Mouse (Mus musculus) c-Kit-positive CD71-positive TER-119-negative erythroid progenitor cells, embryonic 14.5 days (primary cell): ENCODE data around the gene Rarres1.
A peak's percentile ranks its signal among the peaks of the same experiment; 100 is the strongest.

Source experiments
- DNase-seq: peaks from one replicate; pipeline ENCODE4 v3.0.0-alpha.2; 2013; ENCODE audit warnings: low read depth

Rarres1 gene

DNA sequence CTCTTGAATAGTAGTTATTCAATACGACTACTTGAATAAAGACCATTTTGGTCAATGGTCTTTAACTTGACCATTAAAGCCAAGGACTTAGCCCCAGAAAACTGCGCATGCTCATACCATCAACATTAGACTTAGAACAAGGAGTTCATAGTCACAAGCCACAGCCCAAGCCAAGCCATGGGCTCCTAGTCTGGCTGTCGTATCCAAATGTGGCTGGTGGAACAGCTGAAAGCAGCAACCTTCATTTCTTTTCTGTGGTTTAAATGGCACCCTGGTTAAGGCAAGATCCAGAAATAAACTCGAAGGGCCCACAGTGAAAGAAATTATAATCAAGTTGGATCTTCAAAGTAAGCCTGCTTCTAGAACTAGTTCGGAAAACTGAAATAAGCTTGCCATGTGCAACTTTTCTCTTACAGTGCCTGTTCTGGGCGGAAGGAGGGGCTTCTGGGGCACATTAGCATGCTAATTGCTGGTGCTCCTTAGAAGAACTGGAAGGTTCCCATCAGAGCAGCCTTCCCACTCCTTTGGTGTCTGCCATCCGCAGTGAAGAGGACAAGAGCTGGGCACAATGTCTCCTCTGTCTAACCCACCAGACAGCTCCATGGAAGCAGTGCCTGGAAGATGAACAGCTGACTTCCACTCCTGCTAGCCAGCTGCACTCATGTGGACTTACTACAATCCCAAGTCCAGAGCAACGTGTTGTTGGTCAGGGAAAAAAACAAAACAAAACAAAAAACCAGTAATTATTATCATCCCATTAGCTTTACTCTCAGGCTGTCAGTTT, 23.0 kb downstream of the Rarres1 start:
- no peak for DNase-seq

DNA sequence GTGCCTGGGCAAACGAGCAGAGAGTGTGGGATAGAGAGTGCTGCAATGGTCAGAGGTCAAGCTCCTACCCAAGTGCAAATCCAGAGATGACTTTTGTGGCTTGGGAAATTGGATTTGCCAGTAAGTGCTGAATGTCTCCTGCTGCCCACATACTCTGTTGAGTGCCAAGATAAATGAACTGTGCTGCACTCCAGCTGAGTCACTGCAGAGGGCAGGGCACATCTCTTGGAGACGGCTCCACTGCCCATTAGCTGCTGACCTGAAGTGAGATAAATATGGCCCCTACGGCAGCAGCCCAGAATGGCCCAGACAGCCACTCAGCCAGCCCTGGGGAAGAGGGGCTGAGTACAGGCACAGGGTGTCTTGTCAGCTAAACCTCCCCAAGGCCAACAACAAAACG, 25.2 kb downstream of the Rarres1 start:
- no peak for DNase-seq

DNA sequence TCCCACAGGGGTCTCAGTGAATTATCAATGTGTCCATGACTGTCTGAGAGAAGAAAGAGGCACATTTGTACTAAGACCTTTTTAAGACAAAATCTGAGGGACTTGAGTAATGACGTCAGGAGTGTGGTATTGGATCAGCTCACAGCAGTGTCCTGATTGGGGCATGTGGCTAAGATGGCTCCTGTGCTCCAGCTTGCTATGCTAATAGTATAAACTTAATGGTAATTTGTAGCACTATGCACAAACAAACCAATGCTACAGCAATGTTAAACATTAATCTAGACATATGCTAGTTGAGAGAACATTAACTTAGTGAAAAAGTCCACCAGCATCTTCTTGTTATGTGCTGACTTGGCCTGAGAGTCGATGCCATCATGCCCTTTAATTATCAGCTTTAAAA, 30.1 kb downstream of the Rarres1 start:
- no peak for DNase-seq

DNA sequence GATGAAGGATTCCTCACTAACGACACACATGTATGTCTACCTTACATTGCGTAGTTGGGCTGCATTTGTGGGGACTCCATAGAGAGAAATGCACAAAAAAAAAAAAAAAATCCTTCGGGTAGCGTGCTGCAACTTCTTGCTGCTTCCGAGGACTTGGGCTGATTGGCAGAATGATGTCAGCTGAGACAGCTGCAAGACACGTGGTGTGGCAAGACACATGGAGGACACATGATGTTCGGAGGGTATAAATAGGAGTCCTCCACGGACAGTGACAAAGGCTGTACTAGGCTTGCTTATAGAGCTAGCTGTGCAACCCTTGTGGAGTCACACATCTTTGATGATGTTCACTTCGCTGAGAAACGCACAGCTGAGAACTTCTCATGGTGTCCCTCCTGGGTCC, 32.9 kb downstream of the Rarres1 start:
- no peak for DNase-seq

DNA sequence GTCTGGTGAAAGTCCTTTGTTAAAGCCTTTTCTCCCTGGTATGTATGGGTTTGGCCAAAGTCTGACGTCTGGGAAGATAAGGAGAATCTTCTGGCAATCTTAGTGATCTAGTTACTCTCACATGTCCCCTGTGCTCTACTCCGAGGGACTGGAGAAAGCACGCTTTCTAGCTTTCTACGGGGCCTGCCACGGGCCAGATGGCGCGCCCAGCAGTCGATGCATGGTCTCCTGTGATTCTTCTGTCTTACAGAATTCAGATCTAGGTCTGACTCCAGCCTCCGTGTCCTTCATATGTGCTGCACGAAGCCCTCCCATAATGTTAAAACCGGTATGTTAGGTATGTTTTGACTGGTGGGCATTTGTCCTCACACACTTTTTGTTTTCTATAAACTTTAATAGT, 35.5 kb downstream of the Rarres1 start:
- DNase-seq: no peak

DNA sequence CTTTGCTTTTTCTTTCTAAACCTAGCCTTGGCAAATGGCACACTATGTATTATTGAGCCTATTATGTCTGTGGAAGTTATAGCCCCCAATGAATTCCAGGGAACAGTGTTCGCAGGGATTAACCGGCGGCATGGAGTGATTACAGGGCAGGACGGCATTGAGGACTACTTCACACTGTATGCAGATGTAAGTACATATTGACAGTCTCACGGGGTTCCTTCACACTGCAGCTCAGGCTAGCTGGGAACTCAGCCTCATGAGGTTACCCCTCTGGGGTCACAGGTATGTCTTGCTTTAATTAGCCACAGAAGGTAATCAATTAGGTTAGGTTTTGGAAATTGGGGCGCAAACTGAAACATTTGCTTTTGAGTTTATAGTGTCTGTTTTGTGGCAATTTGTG, 41.9 kb downstream of the Rarres1 start:
- DNase-seq: no peak

DNA sequence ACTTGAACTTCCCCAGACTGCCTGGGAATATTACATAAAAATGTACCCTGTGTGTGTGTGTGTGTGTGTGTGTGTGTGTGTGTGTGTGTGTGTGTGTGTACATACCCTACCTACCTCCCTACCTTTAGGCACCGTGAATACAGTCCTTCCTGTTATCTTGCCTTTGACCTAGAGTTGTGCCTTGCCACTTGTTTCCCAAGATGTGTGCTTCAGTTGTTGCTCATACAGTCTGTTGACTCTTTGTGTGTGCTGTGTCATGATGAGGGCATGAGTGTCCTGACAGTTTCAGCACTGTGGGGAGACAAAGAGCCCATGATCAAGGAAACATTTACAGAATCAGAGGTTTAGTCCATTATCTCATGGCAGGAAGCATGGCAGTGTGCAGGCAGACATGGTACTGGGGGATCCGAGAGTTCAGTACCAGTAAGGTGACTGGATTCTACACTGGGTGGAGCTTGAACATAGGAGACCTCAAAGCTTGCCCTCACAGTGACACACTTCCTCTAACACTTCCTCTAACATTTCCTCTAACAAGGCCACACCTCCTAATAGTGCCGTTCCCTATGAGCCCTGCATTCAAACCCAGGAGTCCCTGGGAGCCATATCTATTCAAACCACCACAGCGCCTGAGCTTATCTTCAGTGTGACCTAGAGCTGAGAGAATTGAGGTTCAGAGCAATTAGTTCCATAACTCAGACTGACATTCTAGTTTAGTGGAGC, 43.8 kb downstream of the Rarres1 start:
- peak; percentile 41 for DNase-seq

DNA sequence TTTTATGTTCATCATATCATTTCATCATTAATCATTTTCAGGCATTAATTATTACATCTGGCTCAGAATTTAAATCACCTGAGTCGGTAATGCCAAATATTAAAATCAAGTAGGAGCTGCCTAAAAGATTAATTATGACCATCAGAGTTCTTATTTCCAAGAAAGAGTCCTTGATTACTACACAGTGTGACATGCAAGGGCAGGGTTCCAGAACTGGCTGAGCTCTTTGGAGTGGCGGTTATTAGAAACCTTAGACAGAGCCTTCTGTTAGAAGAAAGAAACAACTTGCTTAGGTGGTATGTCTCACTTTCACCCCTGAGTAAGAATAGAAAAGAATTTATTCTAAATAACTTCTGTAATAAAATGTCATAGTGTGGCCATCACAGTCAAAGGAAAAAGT, 48.0 kb downstream of the Rarres1 start:
- DNase-seq: no peak

DNA sequence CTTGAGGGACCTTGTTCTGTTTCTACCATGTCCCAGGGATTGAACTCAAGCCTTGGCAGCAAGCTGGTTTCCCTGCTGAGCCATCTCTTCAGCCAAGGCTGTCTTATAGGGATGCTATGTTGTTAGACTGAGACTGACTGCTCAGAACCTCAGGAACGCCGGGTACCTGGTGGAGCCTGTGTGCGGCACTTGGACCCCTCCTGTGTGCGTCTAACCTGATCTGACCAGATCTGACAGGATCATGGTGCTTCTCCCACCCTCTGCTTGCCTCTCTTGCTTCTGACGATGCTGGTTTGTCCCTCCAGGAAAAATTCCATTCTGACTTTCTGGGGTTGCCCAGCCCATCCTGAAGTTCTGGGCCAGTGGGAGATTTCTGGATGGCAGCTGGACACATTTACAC, 48.7 kb downstream of the Rarres1 start:
- no peak for DNase-seq

DNA sequence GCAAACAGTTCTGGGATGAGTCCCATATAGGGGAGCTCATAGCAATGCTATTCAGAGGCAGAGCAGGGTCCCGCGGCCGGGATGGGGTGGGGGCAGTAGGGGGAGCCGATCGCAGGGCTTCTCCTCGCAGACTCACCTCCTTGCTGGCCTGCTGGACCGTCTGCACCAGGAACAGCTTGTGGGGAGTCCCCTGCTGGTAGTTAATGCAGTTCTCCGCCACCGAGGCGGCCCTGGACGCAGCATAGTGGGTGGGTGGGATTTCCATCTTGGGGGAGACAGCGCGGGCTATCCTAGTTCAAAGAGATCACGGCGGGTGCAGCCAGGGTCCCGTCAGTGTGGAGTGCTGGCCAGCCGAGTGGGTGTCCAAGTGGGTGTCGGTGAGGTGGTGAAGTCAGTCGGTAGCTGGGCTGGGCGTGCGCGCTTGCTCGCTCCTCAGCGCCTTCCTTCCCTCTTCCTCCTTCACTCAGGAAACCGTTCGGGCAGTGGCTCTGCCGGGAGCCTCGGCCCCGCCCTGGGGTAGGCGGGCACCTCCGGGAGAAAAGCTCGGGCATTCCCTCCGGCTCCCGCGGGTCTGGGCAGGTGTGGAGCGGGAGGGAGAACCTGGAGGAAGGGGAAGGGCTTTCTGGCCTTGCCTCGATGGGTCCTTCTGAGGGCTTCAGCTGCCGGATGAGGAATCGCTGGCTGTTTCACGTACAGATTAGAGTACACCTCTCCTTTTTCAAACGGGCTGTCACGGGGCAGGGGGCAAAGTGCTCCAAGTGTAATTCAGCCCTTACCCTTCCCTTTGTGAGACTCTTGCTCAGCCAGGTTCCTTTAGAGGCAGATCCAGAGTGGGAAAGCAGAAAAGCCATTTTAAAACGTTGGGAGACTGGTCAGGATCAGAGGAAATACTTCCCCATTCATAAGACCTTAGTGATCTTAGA, 51.6 kb downstream of the Rarres1 start, which contains the start of gene Lxn:
TSS of gene Lxn (minus strand) at position 477 of the 923 bp plus-strand sequence.
- DNase-seq: no peak

DNA sequence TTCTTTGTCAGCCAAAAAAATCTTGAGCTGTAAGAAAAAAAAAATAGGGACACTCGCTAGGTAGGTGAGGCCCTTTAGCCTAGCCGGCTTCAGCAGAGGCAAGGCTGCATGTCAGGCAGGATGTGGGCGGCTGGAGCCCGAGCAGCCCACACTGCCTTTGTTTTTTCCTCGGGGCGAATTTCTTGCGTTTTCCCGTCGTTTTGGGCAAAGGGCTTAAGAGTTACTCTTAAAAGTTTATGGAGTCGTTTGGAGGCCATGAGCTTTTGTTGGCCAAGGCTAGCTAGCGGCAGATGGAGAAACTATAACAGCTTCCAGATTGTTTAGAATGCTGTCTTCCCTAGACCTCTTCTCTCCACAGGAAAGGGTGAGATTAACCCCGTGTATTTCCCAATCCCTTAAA, 52.3 kb downstream of the Rarres1 start:
- DNase-seq: no peak

DNA sequence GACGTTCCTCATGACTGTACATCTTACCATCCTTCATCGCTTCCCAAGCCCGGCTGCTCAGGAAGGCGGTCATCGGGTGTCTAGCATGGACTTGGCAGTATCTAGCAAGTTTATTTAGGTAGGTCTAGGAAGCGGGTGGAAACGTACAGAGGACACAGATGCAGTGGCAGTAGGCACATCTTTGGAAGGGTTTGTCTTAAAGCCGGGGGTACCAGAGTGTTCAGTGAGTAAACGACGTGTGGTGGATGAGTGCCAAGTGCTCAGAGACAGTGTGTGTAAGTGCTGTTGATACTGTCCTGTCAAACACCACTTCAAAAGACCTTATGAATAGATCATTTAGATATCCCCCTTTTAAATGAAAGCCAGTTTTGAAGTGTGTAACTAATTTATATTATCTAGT, 52.7 kb downstream of the Rarres1 start:
- DNase-seq: no peak

DNA sequence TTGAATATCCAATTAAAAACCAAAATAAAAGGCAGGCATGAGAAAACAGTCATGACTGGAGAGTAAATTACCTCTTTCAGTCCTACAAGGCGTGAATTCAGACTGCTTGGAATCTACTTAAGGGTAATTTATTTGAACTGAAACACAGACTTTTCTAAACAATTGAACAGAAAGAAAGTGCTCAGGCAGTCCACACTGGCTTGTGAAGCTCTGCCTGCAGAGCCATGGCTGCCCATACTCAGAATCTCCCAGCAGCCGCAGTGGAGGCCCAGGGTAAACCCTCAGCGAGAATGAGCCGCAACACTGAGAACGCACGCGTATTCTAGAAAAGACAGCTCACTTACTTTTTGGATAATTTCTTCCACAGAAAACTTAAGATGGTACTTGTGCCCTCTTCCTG, 53.3 kb downstream of the Rarres1 start:
- no peak for DNase-seq

DNA sequence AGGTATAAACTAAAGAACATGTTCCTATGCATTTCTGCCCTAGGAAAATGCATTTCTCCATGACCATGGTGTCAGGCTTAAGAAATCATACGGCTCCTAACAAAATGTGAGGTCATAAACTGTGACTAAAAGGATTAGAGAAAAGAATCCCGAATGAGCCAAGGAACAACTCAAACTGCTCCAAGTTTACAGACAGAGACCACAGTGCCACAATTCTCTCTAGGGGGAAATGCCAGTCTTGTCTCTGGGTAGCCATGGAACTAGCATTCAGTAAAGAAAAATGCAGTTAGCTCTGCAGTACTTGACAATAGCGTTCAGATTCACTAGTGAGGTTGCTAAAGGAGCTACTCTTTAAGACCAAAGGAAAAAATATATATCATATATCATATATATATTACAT, 55.4 kb downstream of the Rarres1 start:
- no peak for DNase-seq

DNA sequence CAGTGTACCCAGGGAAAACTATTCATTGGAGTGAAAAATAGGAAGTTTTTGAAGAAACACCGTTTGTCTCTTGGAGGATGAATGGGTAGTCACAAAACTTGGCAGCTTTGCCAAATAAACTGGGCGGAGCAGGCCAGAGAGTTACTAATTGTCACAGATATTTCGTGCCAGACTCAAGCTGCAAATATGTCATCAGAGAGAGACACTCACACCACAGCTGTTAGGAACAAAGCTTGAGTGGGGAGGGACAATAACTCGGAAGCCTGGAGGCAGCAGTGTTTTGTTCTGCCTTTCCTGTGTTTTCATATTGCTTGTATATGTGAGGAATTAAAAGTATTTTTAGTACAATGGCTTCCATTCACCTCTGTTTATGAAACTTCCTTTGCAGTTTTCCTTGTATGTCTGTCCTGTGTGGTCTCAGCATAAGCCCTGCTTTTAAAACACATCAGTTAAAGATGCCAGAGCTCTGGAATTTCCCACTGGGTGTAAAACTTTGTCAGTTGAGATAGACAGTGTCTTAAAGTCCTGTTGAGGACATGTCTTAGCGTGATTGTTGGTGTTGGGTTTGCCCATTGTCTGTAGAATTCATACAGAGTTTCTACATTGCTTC, 64.6 kb downstream of the Rarres1 start:
- no peak for DNase-seq

DNA sequence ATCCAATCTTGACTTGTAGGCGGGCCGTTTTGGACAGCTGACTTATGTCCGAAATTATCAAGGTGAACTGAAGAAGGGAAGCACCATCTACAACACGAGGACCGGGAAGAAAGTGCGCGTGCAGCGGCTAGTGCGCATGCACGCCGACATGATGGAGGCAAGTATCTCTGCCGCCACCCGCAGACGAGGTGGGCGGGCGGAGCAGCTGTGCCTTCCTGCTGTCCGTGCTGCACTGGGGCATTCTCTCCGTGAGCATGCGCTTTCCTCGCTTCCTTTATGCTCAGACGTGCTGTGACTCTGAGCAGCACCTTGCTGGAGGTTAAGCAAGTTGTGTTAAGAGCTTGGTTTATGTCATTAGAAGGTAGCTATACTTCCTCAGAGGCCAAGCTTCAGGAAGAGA, 65.7 kb downstream of the Rarres1 start:
- DNase-seq: no peak

DNA sequence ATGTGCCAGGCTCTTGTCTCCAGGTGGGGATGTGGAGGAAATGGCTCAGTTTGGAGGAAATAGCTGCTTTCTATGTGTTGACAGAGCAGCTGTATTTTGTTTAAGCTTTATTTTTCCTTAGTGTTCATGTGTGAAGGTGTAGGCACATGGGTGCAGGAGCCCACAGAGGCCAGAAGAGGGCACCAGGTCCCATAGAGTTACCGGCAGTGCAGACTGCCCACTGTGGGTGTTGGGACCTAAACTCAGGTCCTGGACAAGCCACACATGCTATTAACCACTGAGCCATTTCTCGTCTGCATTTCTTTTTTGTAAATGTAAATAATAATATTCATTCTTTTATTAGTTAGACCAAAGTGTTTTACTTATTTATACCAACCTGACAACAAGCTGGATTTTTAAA, 68.2 kb downstream of the Rarres1 start:
- no peak for DNase-seq

DNA sequence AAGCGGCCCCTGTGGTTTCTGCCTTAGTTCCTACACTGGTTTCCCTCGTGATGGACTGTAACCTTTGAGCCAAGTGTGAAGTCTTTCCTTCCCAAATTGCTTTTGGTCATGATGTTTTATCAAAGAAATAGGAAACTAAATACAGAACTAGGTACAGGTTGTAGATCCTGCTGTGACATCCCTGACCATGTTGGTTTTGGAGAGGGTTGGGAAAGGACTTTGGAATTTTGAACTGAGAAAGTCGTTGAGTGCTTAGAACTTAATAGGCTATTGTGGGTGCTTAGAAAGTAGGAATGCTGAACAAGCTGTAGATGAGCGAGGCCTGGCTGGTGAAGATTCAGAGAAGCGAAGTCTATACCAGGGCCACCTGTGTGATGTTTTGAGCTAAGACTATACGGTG, 81.3 kb downstream of the Rarres1 start:
- no peak for DNase-seq

DNA sequence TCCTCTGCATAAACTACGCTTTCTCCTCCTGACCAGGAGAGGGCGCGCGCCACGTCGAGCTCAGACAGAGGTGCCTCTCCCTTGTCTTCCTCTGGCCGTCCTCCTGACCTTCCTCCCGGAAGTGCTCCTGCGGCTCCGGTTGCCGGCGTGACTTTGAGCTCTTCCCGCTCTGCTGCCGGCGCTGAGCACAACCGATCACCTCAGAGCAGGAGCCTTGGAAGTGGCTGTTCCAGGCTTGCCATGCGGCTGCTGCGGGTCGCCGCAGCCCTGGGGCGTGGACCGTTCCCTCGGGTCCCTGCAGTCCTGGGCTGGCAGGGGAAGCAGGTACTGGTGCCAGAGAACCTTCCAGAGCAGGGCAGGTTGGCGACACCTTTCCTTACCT, 85.3 kb downstream of the Rarres1 start, which contains the start of gene Gfm1:
TSS of gene Gfm1 (plus strand) at position 98 of the 382 bp plus-strand sequence.
- peak; percentile 80 for DNase-seq

DNA sequence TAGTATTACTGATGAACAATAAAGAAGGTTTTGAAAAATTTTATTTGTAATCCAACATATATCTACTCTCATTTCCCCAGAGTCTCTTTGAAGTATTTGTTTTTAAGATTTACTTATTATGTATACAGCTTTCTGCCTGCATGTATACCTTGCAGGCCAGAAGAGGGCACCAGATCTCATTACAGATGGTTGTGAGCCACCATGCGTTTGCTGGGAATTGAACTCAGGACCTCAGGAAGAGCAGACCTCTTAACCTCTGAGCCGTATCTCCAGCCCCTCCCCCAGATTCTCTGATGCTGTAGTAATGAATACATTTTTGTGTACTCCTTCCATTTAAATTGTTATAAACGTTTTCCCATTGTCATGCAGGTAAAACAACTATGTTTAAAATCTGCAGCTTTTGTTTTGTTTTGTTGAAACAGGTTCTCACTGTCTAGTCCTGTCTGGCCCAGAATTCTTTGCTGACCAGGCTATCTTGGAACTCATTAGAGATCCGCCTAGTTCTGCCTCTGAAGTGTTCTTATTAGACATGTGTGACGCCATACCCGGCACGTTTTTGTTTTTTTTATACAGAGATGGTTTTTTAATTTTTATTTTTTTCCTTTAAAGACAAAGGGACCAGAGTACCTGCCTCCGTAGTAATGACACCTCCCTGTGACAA, 85.9 kb downstream of the Rarres1 start:
- no peak for DNase-seq
